Mouse (Mus musculus): ENCODE data around the gene 2810021J22Rik.

DNA sequence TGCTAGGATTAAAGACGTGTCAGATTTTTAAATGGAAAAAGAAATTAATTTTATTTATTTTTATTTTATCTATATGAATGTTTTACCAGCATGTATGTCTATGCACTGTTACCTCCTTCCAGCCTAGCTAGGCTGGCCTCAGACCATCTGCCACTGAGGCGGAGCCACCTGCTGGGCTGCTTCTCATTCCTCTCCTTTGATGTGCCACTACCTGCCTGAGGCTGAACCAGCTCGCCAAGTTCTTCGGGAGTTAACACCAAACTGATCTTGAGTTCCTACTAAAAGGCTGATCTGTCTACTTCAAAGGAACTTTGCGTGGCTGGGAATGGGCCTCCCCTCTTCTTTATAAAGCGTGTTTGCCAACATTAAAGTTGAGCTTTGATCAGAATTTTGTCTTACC lies 27.4 kb downstream of the 2810021J22Rik start:
- TF ChIP-seq EP300 (optimal IDR thresholded peaks at IDR 0.05) (no peak), CTCF (IDR thresholded peaks at IDR 0.05; ENCODE audit: low read depth) (peak; percentile 19; the same call in 1 of the 2 replicates)

Measured in stomach, postnatal 0 days (tissue).